ENCODE assay signal across 22 mouse cellular contexts in genomic region chr2:34252286-34252685, GRCm38 (mm10).
DNase-seq lines count a peak whose midpoint lies in the region; ATAC-seq and TF ChIP-seq lines count a peak whose summit lies in the region.
"Had no signal": no experiment of that assay in that cellular context is flagged by ENCODE, and none has a peak within 500 bp of the region (broad histone marks: within the 10 kb centered on the region; RNA-seq: fewer than 3 reads in every experiment).

No protein-coding gene starts in this region.

- no peak for ATAC-seq in kidney, postnatal 0 days (replicated peaks; ENCODE audit: low FRiP score, low read depth)
- no peak for ATAC-seq in midbrain, embryonic 14.5 days (ENCODE audit: low FRiP score, low TSS enrichment)
- ATAC-seq: forebrain, embryonic 14.5 days; intestine, postnatal 0 days had no signal

- 57% methylated on average over 3 of the region's 3 CpGs for WGBS in kidney, postnatal 0 days
- WGBS in midbrain, embryonic 14.5 days = 60% methylated on average over 3 of the region's 3 CpGs
- WGBS in midbrain, embryonic 10.5 days = 76% methylated on average over 3 of the region's 3 CpGs

- H3K4me1 ChIP-seq in kidney, postnatal 0 days (replicated peaks; ENCODE audit: insufficient read depth, low read length) = 0 out of 2 replicates have a peak, but pooled peaks cover 3% of the 10 kb centered on the region
- peaks cover 44% of the 10 kb centered on the region for H3K4me1 ChIP-seq in midbrain, embryonic 14.5 days (ENCODE audit: control insufficient read depth, insufficient read depth, low read length)
- H3K4me1 ChIP-seq in midbrain, embryonic 10.5 days = peaks cover 47% of the 10 kb centered on the region

- no peaks in the 10 kb centered on the region for H3K9me3 ChIP-seq in kidney, postnatal 0 days (replicated peaks; ENCODE audit: low read length)
- H3K9me3 ChIP-seq in midbrain, embryonic 14.5 days (ENCODE audit: control insufficient read depth, low read length) = no peaks in the 10 kb centered on the region
- no peaks in the 10 kb centered on the region for H3K9me3 ChIP-seq in midbrain, embryonic 10.5 days (replicated peaks)
- H3K9me3 ChIP-seq: embryonic facial prominence, embryonic 15.5 days; heart, embryonic 10.5 days; kidney, embryonic 15.5 days; limb, embryonic 15.5 days; liver, embryonic 15.5 days had no signal

- no peaks in the 10 kb centered on the region for H3K27me3 ChIP-seq in kidney, postnatal 0 days (ENCODE audit: insufficient read depth, low read length)
- no peaks in the 10 kb centered on the region for H3K27me3 ChIP-seq in midbrain, embryonic 14.5 days (ENCODE audit: control insufficient read depth, insufficient read depth, low read length)
- no peaks in the 10 kb centered on the region for H3K27me3 ChIP-seq in midbrain, embryonic 10.5 days (ENCODE audit: low read depth, poor library complexity, severe bottlenecking)
- H3K27me3 ChIP-seq: embryonic facial prominence, embryonic 15.5 days; kidney, embryonic 15.5 days; limb, embryonic 15.5 days had no signal

- no peak for TF ChIP-seq CTCF in kidney, postnatal 0 days (IDR thresholded peaks at IDR 0.05; ENCODE audit: low read depth)

- H3K27ac ChIP-seq in kidney, postnatal 0 days = no peak overlapping the region
- 0 out of 2 replicates have a peak overlapping the region, but pooled peaks have one; percentile 1 for H3K27ac ChIP-seq in midbrain, embryonic 14.5 days (replicated peaks; ENCODE audit: low read depth, low read length)
- no peak overlapping the region for H3K27ac ChIP-seq in midbrain, embryonic 10.5 days (replicated peaks)
- H3K27ac ChIP-seq: embryonic facial prominence, embryonic 15.5 days; heart, embryonic 10.5 days; left cerebral cortex, adult 2 months; limb, embryonic 15.5 days; liver, embryonic 15.5 days had no signal

- DNase-seq in kidney, postnatal 0 days (ENCODE audit: low spot score) = peak; percentile 40
- no peak for DNase-seq in kidney, postnatal 14 days
- DNase-seq in midbrain, embryonic 14.5 days = no peak
- no peak for DNase-seq in midbrain, embryonic 10.5 days (ENCODE audit: low spot score)
- peak; percentile 49 for DNase-seq in embryo, embryonic 11 days
- DNase-seq in neural tube, embryonic 10.5 days (ENCODE audit: extremely low spot score, low spot score) = no peak
- no peak for DNase-seq in urinary bladder, postnatal 25 days (ENCODE audit: low spot score)
- DNase-seq: adrenal gland, postnatal 14 days; cerebellum, adult 9-10 months; gastrocnemius, postnatal 10 days; heart, postnatal 10 days; layer of hippocampus, adult 9-11 months; thymus, adult 2 months had no signal

- H3K9ac ChIP-seq in kidney, postnatal 0 days (ENCODE audit: low read depth, low read length) = no peak overlapping the region
- H3K9ac ChIP-seq in midbrain, embryonic 14.5 days (replicated peaks; ENCODE audit: low read length) = no peak overlapping the region
- H3K9ac ChIP-seq: embryonic facial prominence, embryonic 15.5 days; kidney, embryonic 15.5 days; limb, embryonic 15.5 days; liver, embryonic 15.5 days had no signal

- H3K4me2 ChIP-seq in kidney, postnatal 0 days (ENCODE audit: low read length) = no peak overlapping the region
- no peak overlapping the region for H3K4me2 ChIP-seq in midbrain, embryonic 14.5 days (ENCODE audit: low read length)
- H3K4me2 ChIP-seq: embryonic facial prominence, embryonic 15.5 days; kidney, embryonic 15.5 days; limb, embryonic 15.5 days; liver, embryonic 15.5 days; midbrain, embryonic 11.5 days had no signal

- H3K36me3 ChIP-seq in kidney, postnatal 0 days (ENCODE audit: insufficient read depth, low read length) = no peaks in the 10 kb centered on the region
- H3K36me3 ChIP-seq in midbrain, embryonic 14.5 days (ENCODE audit: control insufficient read depth, insufficient read depth, low read length) = no peaks in the 10 kb centered on the region
- no peaks in the 10 kb centered on the region for H3K36me3 ChIP-seq in midbrain, embryonic 10.5 days
- H3K36me3 ChIP-seq: embryonic facial prominence, embryonic 15.5 days; heart, embryonic 10.5 days; kidney, embryonic 15.5 days; limb, embryonic 15.5 days; liver, embryonic 15.5 days had no signal

- no peak overlapping the region for H3K4me3 ChIP-seq in kidney, postnatal 0 days (replicated peaks; ENCODE audit: low read depth, low read length)
- H3K4me3 ChIP-seq in midbrain, embryonic 14.5 days (replicated peaks; ENCODE audit: low read depth, low read length) = no peak overlapping the region
- no peak overlapping the region for H3K4me3 ChIP-seq in midbrain, embryonic 10.5 days
- H3K4me3 ChIP-seq: embryonic facial prominence, embryonic 15.5 days; heart, embryonic 10.5 days; kidney, embryonic 15.5 days; left cerebral cortex, adult 2 months; limb, embryonic 15.5 days; liver, embryonic 15.5 days had no signal

Comparison
In these comparisons a context has a peak if more than half of its experiments do, and no peak if none do; other contexts are left out.
1. DNase-seq: peak in kidney, postnatal 0 days (single experiment) and embryo, embryonic 11 days (single experiment); none in kidney, postnatal 14 days (single experiment), midbrain, embryonic 14.5 days (single experiment), midbrain, embryonic 10.5 days (single experiment), neural tube, embryonic 10.5 days (single experiment) and urinary bladder, postnatal 25 days (single experiment).